In the genomic region with DNA sequence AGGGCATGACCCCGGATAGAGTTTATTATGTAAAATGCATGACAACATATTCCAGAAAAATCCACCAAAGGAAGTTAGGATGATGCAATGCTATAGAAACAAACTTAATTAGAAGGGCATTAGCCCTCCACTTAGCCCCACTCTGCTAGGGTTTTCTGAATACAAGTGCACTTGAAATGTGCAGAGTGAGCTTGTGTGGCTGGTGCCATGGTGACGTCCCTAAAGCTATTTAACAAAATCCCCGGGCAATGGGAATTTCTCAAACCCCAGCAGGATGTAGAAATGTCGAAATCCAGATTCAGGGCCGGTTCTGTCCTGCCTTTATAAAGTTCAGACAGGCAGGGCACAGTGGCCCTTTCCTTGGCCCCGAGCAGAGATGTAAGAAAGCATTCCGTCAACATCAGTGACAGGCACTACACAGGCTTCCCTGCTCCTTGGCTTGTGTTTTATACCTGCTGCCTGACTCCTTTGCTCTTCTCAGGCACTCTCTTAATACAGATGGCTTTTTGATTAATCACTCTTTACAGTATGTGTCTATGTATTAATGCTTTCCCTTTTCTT, we compare ENCODE assay signal across 14 mouse cellular contexts. TPM values are rescaled to one million over a fixed set of nuclear protein-coding genes. Genes with fewer than 3 reads are reported as not detected.
DNase-seq lines count a peak whose midpoint lies in the region; ATAC-seq and TF ChIP-seq lines count a peak whose summit lies in the region.
"Had no signal": no experiment of that assay in that cellular context is flagged by ENCODE, and none has a peak within 500 bp of the region (broad histone marks: within the 10 kb centered on the region; RNA-seq: fewer than 3 reads in every experiment).

No protein-coding gene starts in this region.

- no peak overlapping the region for H3K4me2 ChIP-seq in forebrain, embryonic 15.5 days (replicated peaks)
- H3K4me2 ChIP-seq in forebrain, embryonic 14.5 days (ENCODE audit: low read length), result no peak overlapping the region
- peak overlapping the region; percentile 18; the same call in 1 of the 2 replicates for H3K4me2 ChIP-seq in lung, embryonic 16.5 days (ENCODE audit: low read depth, low read length)
- H3K4me2 ChIP-seq: heart, embryonic 11.5 days had no signal

- no peak; the same call in 1 of the 2 replicates for ATAC-seq in forebrain, embryonic 15.5 days (replicated peaks)
- peak; percentile 70 for ATAC-seq in forebrain, embryonic 14.5 days
- peak; percentile 89 for ATAC-seq in lung, embryonic 16.5 days (ENCODE audit: low read depth)
- ATAC-seq in megakaryocyte, adult 5-6 weeks (ENCODE audit: poor library complexity, severe bottlenecking), result no peak

- no peak for TF ChIP-seq CTCF in layer of hippocampus, adult 2 months (conservative IDR thresholded peaks at IDR 0.05)

- DNase-seq in forebrain, embryonic 10.5 days (ENCODE audit: extremely low spot score, low spot score), result peak; percentile 25
- peak; percentile 31 for DNase-seq in MN1 (ENCODE audit: low spot score)
- peak; percentile 58 for DNase-seq in forebrain, embryonic 14.5 days (ENCODE audit: low spot score)
- no peak for DNase-seq in kidney, postnatal 25 days
- DNase-seq in layer of hippocampus, adult 2 months (ENCODE audit: low spot score in 2 of 2), result no peak
- DNase-seq: cerebellum, adult 11 months; gastrocnemius, postnatal 10 days; kidney, adult 8-10 months; left cerebral cortex, postnatal 4 days had no signal

- H3K27ac ChIP-seq in forebrain, embryonic 10.5 days, result no peak overlapping the region
- H3K27ac ChIP-seq in forebrain, embryonic 15.5 days (replicated peaks), result no peak overlapping the region
- no peak overlapping the region for H3K27ac ChIP-seq in forebrain, embryonic 14.5 days (ENCODE audit: low read depth, low read length)
- peak overlapping the region; percentile 30; the same call in 1 of the 2 replicates for H3K27ac ChIP-seq in lung, embryonic 16.5 days (ENCODE audit: low read length)
- H3K27ac ChIP-seq in layer of hippocampus, adult 2 months, result no peak overlapping the region

- no peaks in the 10 kb centered on the region for H3K9me3 ChIP-seq in forebrain, embryonic 10.5 days
- no peaks in the 10 kb centered on the region for H3K9me3 ChIP-seq in forebrain, embryonic 15.5 days
- H3K9me3 ChIP-seq in forebrain, embryonic 14.5 days (replicated peaks; ENCODE audit: control insufficient read depth, low read length), result no peaks in the 10 kb centered on the region
- H3K9me3 ChIP-seq in lung, embryonic 16.5 days (ENCODE audit: control insufficient read depth, low read length), result no peaks in the 10 kb centered on the region
- H3K9me3 ChIP-seq: megakaryocyte, embryonic 14.5 days had no signal

- H3K27me3 ChIP-seq in forebrain, embryonic 10.5 days (ENCODE audit: poor library complexity, severe bottlenecking), result no peaks in the 10 kb centered on the region
- no peaks in the 10 kb centered on the region for H3K27me3 ChIP-seq in forebrain, embryonic 15.5 days
- no peaks in the 10 kb centered on the region for H3K27me3 ChIP-seq in forebrain, embryonic 14.5 days (replicated peaks; ENCODE audit: control insufficient read depth, insufficient read depth, low read length)
- H3K27me3 ChIP-seq in lung, embryonic 16.5 days (ENCODE audit: control insufficient read depth, insufficient read depth, low read depth, low read length), result no peaks in the 10 kb centered on the region
- H3K27me3 ChIP-seq: megakaryocyte, embryonic 14.5 days had no signal

- peaks cover 20% of the 10 kb centered on the region for H3K4me1 ChIP-seq in forebrain, embryonic 10.5 days
- 0 out of 2 replicates have a peak, but pooled peaks cover 3% of the 10 kb centered on the region for H3K4me1 ChIP-seq in forebrain, embryonic 15.5 days
- H3K4me1 ChIP-seq in forebrain, embryonic 14.5 days (ENCODE audit: control insufficient read depth, insufficient read depth, low read length), result peaks cover 5% of the 10 kb centered on the region; the same call in 1 of the 2 replicates
- peaks cover 9% of the 10 kb centered on the region; the same call in 1 of the 2 replicates for H3K4me1 ChIP-seq in lung, embryonic 16.5 days (replicated peaks; ENCODE audit: control insufficient read depth, insufficient read depth, low read length)

- no peak overlapping the region for H3K4me3 ChIP-seq in forebrain, embryonic 10.5 days
- H3K4me3 ChIP-seq in forebrain, embryonic 15.5 days, result no peak overlapping the region
- H3K4me3 ChIP-seq in forebrain, embryonic 14.5 days (ENCODE audit: low read depth, low read length), result no peak overlapping the region
- H3K4me3 ChIP-seq in lung, embryonic 16.5 days (ENCODE audit: low read length), result no peak overlapping the region
- no peak overlapping the region for H3K4me3 ChIP-seq in layer of hippocampus, adult 2 months
- H3K4me3 ChIP-seq: megakaryocyte, embryonic 14.5 days had no signal

- 0 out of 2 replicates have a peak, but pooled peaks cover 3% of the 10 kb centered on the region for H3K36me3 ChIP-seq in forebrain, embryonic 10.5 days (replicated peaks)
- no peaks in the 10 kb centered on the region for H3K36me3 ChIP-seq in forebrain, embryonic 15.5 days
- H3K36me3 ChIP-seq in forebrain, embryonic 14.5 days (ENCODE audit: control insufficient read depth, insufficient read depth, low read length), result no peaks in the 10 kb centered on the region
- H3K36me3 ChIP-seq in lung, embryonic 16.5 days (ENCODE audit: control insufficient read depth, insufficient read depth, low read length), result no peaks in the 10 kb centered on the region

- no peak overlapping the region for H3K9ac ChIP-seq in forebrain, embryonic 15.5 days (replicated peaks)
- no peak overlapping the region for H3K9ac ChIP-seq in forebrain, embryonic 14.5 days (ENCODE audit: low read length)
- H3K9ac ChIP-seq in lung, embryonic 16.5 days (ENCODE audit: low read length), result no peak overlapping the region

- 67% methylated on average over 7 of the region's 7 CpGs for WGBS in forebrain, embryonic 10.5 days
- 23% methylated on average over 7 of the region's 7 CpGs for WGBS in forebrain, embryonic 15.5 days
- WGBS in forebrain, embryonic 14.5 days, result 34% methylated on average over 7 of the region's 7 CpGs
- 37% methylated on average over 7 of the region's 7 CpGs for whole genome bisulfite sequencing in lung, embryonic 16.5 days

RNA-seq across cellular contexts. Expression of a gene that starts 47.7 kb away (rescaled TPM):
- polyA plus RNA-seq in forebrain, embryonic 10.5 days (2016; fragmentation: Nextera tagmentation; extraction: Ambion mirVana), result 12.4 and 14.8 TPM in 2 replicates
- 11.4 and 12.0 TPM in 2 replicates for polyA plus RNA-seq in forebrain, embryonic 15.5 days (2015; fragmentation: Nextera tagmentation; extraction: Ambion mirVana)
- 8.6 and 10.2 TPM in 2 replicates for polyA plus RNA-seq in forebrain, embryonic 14.5 days (2014; fragmentation: Nextera tagmentation; extraction: Ambion mirVana)
- polyA plus RNA-seq in lung, embryonic 16.5 days (2015; fragmentation: Nextera tagmentation; extraction: Ambion mirVana), result 27.0 and 29.2 TPM in 2 replicates
- total RNA-seq in megakaryocyte, adult 5-6 weeks (2015), result 51.2 and 57.7 TPM in 2 replicates
- total RNA-seq in megakaryocyte, adult 5-6 weeks (2017), result 9.7 and 12.2 TPM in 2 replicates
- total RNA-seq in layer of hippocampus, adult 2 months (2021), result 10 to 100 TPM; 29.8 to 30.7 TPM

Comparison
In these comparisons a context has a peak if more than half of its experiments do, and no peak if none do; other contexts are left out.
1. ATAC-seq: peak in forebrain, embryonic 14.5 days (single experiment) and lung, embryonic 16.5 days (single experiment); none in forebrain, embryonic 15.5 days (single experiment) and megakaryocyte, adult 5-6 weeks (single experiment).
2. DNase-seq: peak in forebrain, embryonic 10.5 days (single experiment), MN1 (single experiment) and forebrain, embryonic 14.5 days (single experiment); none in kidney, postnatal 25 days (0 of 2) and layer of hippocampus, adult 2 months (0 of 2).